Mouse (Mus musculus): ENCODE data around the gene Antxr2. TPM values are rescaled to one million over a fixed set of nuclear protein-coding genes. Genes with fewer than 3 reads are reported as not detected.

The Antxr2 gene
- polyA plus RNA-seq, 1 experiment = 23.1 TPM

DNA sequence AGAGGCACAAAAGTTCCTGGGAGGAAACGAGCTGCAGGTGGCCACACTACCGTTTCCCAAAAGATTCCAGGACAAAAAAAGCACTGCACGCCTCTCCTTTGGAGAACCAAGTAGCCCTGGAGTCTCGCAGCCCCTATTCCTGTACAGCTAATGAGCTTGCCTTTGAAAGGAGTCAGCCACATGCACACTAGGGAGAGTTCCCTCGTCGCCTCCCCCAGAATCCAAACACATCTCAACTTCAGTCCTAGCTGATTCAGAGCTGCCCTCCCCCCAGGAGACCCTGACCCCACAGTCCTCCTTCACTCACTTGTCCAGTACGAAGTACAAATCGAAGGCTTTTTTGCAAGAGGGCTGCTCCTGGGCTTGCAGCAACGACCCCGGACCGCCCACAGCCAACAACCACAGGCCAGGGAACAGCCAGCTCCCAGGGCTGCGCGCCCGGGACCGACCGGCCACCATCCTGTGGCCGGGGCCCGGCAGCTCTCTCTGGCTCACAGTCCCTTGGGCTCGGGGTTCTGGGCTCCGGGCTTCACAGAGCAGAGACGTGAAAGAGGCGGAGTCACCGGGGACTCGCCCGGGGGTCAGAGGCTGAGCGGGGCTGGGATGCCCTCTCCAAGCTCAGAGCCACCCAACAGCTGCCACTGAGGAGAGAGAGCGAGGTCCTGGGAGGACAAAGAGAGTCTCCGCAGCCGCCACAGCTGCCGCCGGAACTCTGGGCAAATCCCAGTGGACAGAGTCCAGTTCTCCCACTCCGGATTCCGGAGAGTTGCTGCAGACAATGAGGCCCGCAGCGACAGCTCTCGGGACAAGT lies 547 bp downstream of the Antxr2 start:
- Histone ChIP-seq H3K4me2 (ENCODE audit: low read depth) (peak overlapping the region; percentile 90), H3K36me3 (ENCODE audit: control insufficient read depth, insufficient read depth) (peaks cover 14% of the 10 kb centered on the region), H3K4me3 (peak overlapping the region; percentile 82), H3ac (ENCODE audit: control insufficient read depth, insufficient read length) (peak overlapping the region; percentile 91), H3K79me2 (ENCODE audit: control insufficient read depth, insufficient read depth) (peaks cover 6% of the 10 kb centered on the region), H3K27me3 (ENCODE audit: control insufficient read depth, insufficient read depth, insufficient read length) (no peaks in the 10 kb centered on the region)
- TF ChIP-seq MAX (IDR thresholded peaks at IDR 0.05; ENCODE audit: low read depth) (no peak), E2F4 (IDR thresholded peaks at IDR 0.05; ENCODE audit: insufficient read depth) (no peak), MYOD1 (IDR thresholded peaks at IDR 0.05; ENCODE audit: control insufficient read depth in 1 of 3, insufficient read length in 2 of 3, low read depth in 2 of 3) (peak; percentile 58 to 79 (median 75)), MYOG (IDR thresholded peaks at IDR 0.05; ENCODE audit: control insufficient read depth in 1 of 3, insufficient read depth in 1 of 3, insufficient read length in 2 of 3, low read depth in 2 of 3) (peak; percentile 56 to 91 (median 87))

DNA sequence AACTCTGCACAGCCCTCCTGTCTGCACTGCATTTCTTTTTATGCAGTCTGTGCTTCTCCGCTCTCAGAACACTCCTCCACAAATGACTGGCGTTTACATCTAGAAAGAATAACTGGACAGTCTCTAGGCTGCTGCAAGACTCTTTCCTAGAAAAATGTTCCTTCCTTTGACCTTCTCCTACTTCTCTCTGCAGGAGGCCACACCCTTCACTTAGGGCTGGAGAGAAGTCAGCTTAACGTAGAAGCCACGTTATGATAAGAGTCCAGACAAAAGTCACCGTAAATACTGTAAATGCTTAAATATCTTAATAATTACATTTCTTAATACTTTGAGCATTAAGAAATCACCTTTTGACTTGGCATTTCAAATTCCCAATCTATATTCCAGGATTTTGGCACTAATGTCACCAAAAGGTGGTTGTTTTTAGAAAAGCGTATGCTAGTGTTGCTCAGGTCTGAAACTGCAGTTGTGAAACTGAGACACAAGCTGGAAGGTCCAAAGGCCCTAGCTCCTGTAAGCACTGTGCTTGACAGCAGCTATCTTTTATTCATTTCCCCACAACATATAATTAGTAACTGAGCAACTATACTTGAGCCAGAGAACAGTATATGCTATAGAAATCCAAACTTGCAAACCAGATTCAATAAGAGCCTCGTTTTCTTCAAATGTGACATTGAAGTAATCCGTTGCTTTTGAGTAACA lies 3.0 kb downstream of the Antxr2 start:
- Histone ChIP-seq H3ac (ENCODE audit: control insufficient read depth, insufficient read length) (no peak overlapping the region), H3K36me3 (ENCODE audit: control insufficient read depth, insufficient read depth) (peaks cover 32% of the 10 kb centered on the region), H3K79me2 (ENCODE audit: control insufficient read depth, insufficient read depth) (peaks cover 6% of the 10 kb centered on the region), H3K4me3 (no peak overlapping the region), H3K27me3 (ENCODE audit: control insufficient read depth, insufficient read depth, insufficient read length) (no peaks in the 10 kb centered on the region), H3K4me2 (ENCODE audit: low read depth) (peak overlapping the region; percentile 90)
- TF ChIP-seq MYOG (IDR thresholded peaks at IDR 0.05; ENCODE audit: control insufficient read depth in 1 of 3, insufficient read depth in 1 of 3, insufficient read length in 2 of 3, low read depth in 2 of 3) (no peak), SRF (IDR thresholded peaks at IDR 0.05; ENCODE audit: control insufficient read depth, insufficient read length, low read depth) (no peak), REST (IDR thresholded peaks at IDR 0.05; ENCODE audit: insufficient read depth, insufficient read length) (no peak), TCF12 (IDR thresholded peaks at IDR 0.05; ENCODE audit: insufficient read depth, poor library complexity, severe bottlenecking) (no peak), USF1 (IDR thresholded peaks at IDR 0.05; ENCODE audit: low read depth) (no peak), CEBPB (IDR thresholded peaks at IDR 0.05; ENCODE audit: insufficient read depth, poor library complexity, severe bottlenecking) (no peak)

DNA sequence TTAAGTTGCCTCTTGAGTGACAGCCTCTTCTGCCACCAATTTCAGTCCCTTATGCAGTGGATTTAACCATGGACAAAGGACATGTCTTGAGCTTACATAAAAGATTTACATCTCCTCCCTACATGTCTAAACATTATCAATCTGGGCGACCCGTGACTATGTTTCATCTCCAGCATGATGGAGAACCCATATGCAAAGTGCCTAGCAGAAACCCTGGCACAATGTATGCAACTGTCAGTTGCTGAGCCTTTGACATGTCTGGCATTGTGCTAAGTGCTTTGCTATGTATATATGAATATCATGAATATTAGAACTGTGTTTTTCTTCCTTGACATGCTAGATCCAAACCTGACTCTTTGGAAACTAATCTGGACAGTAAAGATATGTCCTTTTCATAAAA lies 4.9 kb downstream of the Antxr2 start:
- H3ac ChIP-seq (ENCODE audit: control insufficient read depth, insufficient read length) = no peak overlapping the region
- no peaks in the 10 kb centered on the region for H3K27me3 ChIP-seq (ENCODE audit: control insufficient read depth, insufficient read depth, insufficient read length)
- H3K4me2 ChIP-seq (ENCODE audit: low read depth) = no peak overlapping the region
- H3K79me2 ChIP-seq (ENCODE audit: control insufficient read depth, insufficient read depth) = peaks cover 6% of the 10 kb centered on the region
- H3K4me3 ChIP-seq = no peak overlapping the region
- H3K36me3 ChIP-seq (ENCODE audit: control insufficient read depth, insufficient read depth) = peaks cover 37% of the 10 kb centered on the region
- no peak for TF ChIP-seq POLR2A (IDR thresholded peaks at IDR 0.05; ENCODE audit: insufficient read length, low read depth)
- no peak for TF ChIP-seq MYOG (IDR thresholded peaks at IDR 0.05; ENCODE audit: control insufficient read depth in 1 of 3, insufficient read depth in 1 of 3, insufficient read length in 2 of 3, low read depth in 2 of 3)

- Histone ChIP-seq H3K4me3 (no peak overlapping the region), H3ac (ENCODE audit: control insufficient read depth, insufficient read length) (no peak overlapping the region), H3K36me3 (ENCODE audit: control insufficient read depth, insufficient read depth) (peaks cover 48% of the 10 kb centered on the region), H3K79me2 (ENCODE audit: control insufficient read depth, insufficient read depth) (peaks cover 5% of the 10 kb centered on the region), H3K27me3 (ENCODE audit: control insufficient read depth, insufficient read depth, insufficient read length) (no peaks in the 10 kb centered on the region), H3K4me2 (ENCODE audit: low read depth) (no peak overlapping the region)
- no peak for TF ChIP-seq SRF (IDR thresholded peaks at IDR 0.05; ENCODE audit: control insufficient read depth, insufficient read length, low read depth)
- TF ChIP-seq TCF3 (IDR thresholded peaks at IDR 0.05; ENCODE audit: insufficient read length, low read depth) = no peak
- TF ChIP-seq MAX (IDR thresholded peaks at IDR 0.05; ENCODE audit: low read depth) = no peak
- TF ChIP-seq MYOD1 (IDR thresholded peaks at IDR 0.05; ENCODE audit: control insufficient read depth in 1 of 3, insufficient read length in 2 of 3, low read depth in 2 of 3) = no peak
- no peak for TF ChIP-seq POLR2A (IDR thresholded peaks at IDR 0.05; ENCODE audit: insufficient read length, low read depth)
- no peak for TF ChIP-seq POLR2AphosphoS2 (IDR thresholded peaks at IDR 0.05; ENCODE audit: insufficient read length, low read depth)
- no peak for TF ChIP-seq USF1 (IDR thresholded peaks at IDR 0.05; ENCODE audit: low read depth)
- no peak for TF ChIP-seq CEBPB (IDR thresholded peaks at IDR 0.05; ENCODE audit: insufficient read depth, poor library complexity, severe bottlenecking)
- no peak for TF ChIP-seq REST (IDR thresholded peaks at IDR 0.05; ENCODE audit: insufficient read depth, insufficient read length)
- TF ChIP-seq TCF12 (IDR thresholded peaks at IDR 0.05; ENCODE audit: insufficient read depth, poor library complexity, severe bottlenecking) = no peak
- TF ChIP-seq E2F4 (IDR thresholded peaks at IDR 0.05; ENCODE audit: insufficient read depth) = no peak
- no peak for TF ChIP-seq MYOG (IDR thresholded peaks at IDR 0.05; ENCODE audit: control insufficient read depth in 1 of 3, insufficient read depth in 1 of 3, insufficient read length in 2 of 3, low read depth in 2 of 3)
These were observed 6.3 kb downstream of the Antxr2 start for GRCm38 (mm10) chr5:98024545-98024944.

DNA sequence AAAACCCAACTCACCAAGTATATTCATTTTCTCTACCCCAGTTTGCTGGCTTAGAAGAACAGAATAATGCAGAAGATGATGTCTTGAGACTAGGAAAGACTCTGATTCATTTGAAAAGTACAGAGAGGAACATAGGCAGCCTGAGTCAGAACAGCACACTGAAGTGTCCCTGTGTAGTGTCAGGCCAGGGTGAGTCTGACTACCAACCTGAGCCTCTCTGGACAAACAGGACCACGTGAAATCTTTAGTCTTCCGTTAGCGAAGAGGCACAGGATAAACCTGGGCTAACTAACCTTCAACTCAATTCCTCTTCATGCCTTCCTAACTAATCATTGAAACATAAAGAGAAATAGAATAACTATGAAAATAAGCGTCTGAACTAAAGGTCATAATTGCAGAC lies 9.3 kb downstream of the Antxr2 start:
- H3K27me3 ChIP-seq (ENCODE audit: control insufficient read depth, insufficient read depth, insufficient read length) = no peaks in the 10 kb centered on the region
- TF ChIP-seq MYOG (IDR thresholded peaks at IDR 0.05; ENCODE audit: control insufficient read depth in 1 of 3, insufficient read depth in 1 of 3, insufficient read length in 2 of 3, low read depth in 2 of 3) = no peak
- no peak for TF ChIP-seq MAX (IDR thresholded peaks at IDR 0.05; ENCODE audit: low read depth)
- TF ChIP-seq POLR2AphosphoS2 (IDR thresholded peaks at IDR 0.05; ENCODE audit: insufficient read length, low read depth) = no peak
- no peak for TF ChIP-seq MYOD1 (IDR thresholded peaks at IDR 0.05; ENCODE audit: control insufficient read depth in 1 of 3, insufficient read length in 2 of 3, low read depth in 2 of 3)
- no peak for TF ChIP-seq SRF (IDR thresholded peaks at IDR 0.05; ENCODE audit: control insufficient read depth, insufficient read length, low read depth)
- TF ChIP-seq POLR2A (IDR thresholded peaks at IDR 0.05; ENCODE audit: insufficient read length, low read depth) = no peak
- TF ChIP-seq TCF3 (IDR thresholded peaks at IDR 0.05; ENCODE audit: insufficient read length, low read depth) = no peak
- TF ChIP-seq USF1 (IDR thresholded peaks at IDR 0.05; ENCODE audit: low read depth) = no peak
- no peak for TF ChIP-seq E2F4 (IDR thresholded peaks at IDR 0.05; ENCODE audit: insufficient read depth)
- no peak for TF ChIP-seq REST (IDR thresholded peaks at IDR 0.05; ENCODE audit: insufficient read depth, insufficient read length)
- no peak for TF ChIP-seq CEBPB (IDR thresholded peaks at IDR 0.05; ENCODE audit: insufficient read depth, poor library complexity, severe bottlenecking)
- H3K4me3 ChIP-seq = no peak overlapping the region
- no peak overlapping the region for H3K4me2 ChIP-seq (ENCODE audit: low read depth)
- peaks cover 65% of the 10 kb centered on the region for H3K36me3 ChIP-seq (ENCODE audit: control insufficient read depth, insufficient read depth)
- H3K79me2 ChIP-seq (ENCODE audit: control insufficient read depth, insufficient read depth) = no peaks in the 10 kb centered on the region
- no peak overlapping the region for H3ac ChIP-seq (ENCODE audit: control insufficient read depth, insufficient read length)
